Mouse (Mus musculus) MEL (cell line): ENCODE results near the gene C1qtnf1. TPM values are rescaled to one million over a fixed set of nuclear protein-coding genes. Genes with fewer than 3 reads are reported as not detected.
A peak's percentile ranks its signal among the peaks of the same experiment; 100 is the strongest.

Experiments used
- DNase-seq: peaks from one replicate; pipeline ENCODE4 v3.0.0; 2011; ENCODE audit warnings: low read depth, low spot score
- H3K27ac ChIP-seq: 2 replicates; pipeline ENCODE4 v1.5.1; 2012; ENCODE audit warnings: low read depth, mild to moderate bottlenecking, control low read depth, low read length, moderate library complexity; ENCODE audit not compliant: control insufficient read depth
- H3K27me3 ChIP-seq, 2 experiments: fragments of 150-350 bp in 1 of 2; sonication (generic) in 1 of 2; 2 replicates each; pipeline ENCODE4 v1.6.1; 2012; ENCODE audit warnings: low read length in 2 of 2, mild to moderate bottlenecking in 2 of 2, improper control_type of control experiment in 1 of 2, moderate library complexity in 1 of 2; ENCODE audit not compliant: insufficient read depth in 2 of 2, control insufficient read depth in 1 of 2
- H3K36me3 ChIP-seq, 2 experiments: 2 replicates each; pipeline ENCODE4 v1.6.1; 2012 to 2014; ENCODE audit warnings: low read length in 2 of 2, improper control_type of control experiment in 1 of 2, inconsistent platforms in 1 of 2, mild to moderate bottlenecking in 1 of 2; ENCODE audit not compliant: insufficient read depth in 2 of 2, control insufficient read depth in 1 of 2
- H3K4me1 ChIP-seq, 2 experiments: fragments of 150-350 bp in 1 of 2; sonication (generic) in 1 of 2; 2 replicates each; pipeline ENCODE4 v1.6.1; 2012; ENCODE audit warnings: low read length in 2 of 2, improper control_type of control experiment in 1 of 2, mild to moderate bottlenecking in 1 of 2; ENCODE audit not compliant: insufficient read depth in 2 of 2, control insufficient read depth in 1 of 2
- H3K4me3 ChIP-seq, 2 experiments: fragments of 150-350 bp in 1 of 2; sonication (generic) in 1 of 2; 2 replicates each; pipeline ENCODE4 v1.5.1; 2012; ENCODE audit warnings: low read depth in 2 of 2, low read length in 2 of 2, mild to moderate bottlenecking in 2 of 2, moderate library complexity in 2 of 2, control low read depth in 1 of 2, improper control_type of control experiment in 1 of 2; ENCODE audit not compliant: control insufficient read depth in 1 of 2, insufficient read depth in 1 of 2
- H3K79me2 ChIP-seq: 2 replicates; pipeline ENCODE4 v1.6.1; 2012; ENCODE audit warnings: mild to moderate bottlenecking, low read length, moderate library complexity; ENCODE audit not compliant: control insufficient read depth, poor library complexity, insufficient read depth
- H3K9ac ChIP-seq: 2 replicates; pipeline ENCODE4 v1.6.1; 2012; ENCODE audit warnings: low read depth, mild to moderate bottlenecking, control low read depth, low read length, moderate library complexity; ENCODE audit not compliant: control insufficient read depth, poor library complexity, severe bottlenecking
- H3K9me3 ChIP-seq: fragments of 150-350 bp; sonication (generic); replicated peaks from 2 replicates; pipeline ENCODE4 v1.6.1; 2012; ENCODE audit warnings: mild to moderate bottlenecking, low read length, improper control_type of control experiment, moderate library complexity; ENCODE audit not compliant: insufficient read depth
- CTCF ChIP-seq, 3 experiments: IDR thresholded peaks in 2 of 3; conservative IDR thresholded peaks in 1 of 3; 2 replicates each; pipeline ENCODE4 v1.5.1; 2011 to 2012; ENCODE audit warnings: low read length in 3 of 3, low read depth in 2 of 3, mild to moderate bottlenecking in 2 of 3, improper control_type of control experiment in 1 of 3, inconsistent platforms in 1 of 3, mixed read lengths in 1 of 3, moderate library complexity in 1 of 3; ENCODE audit not compliant: control insufficient read depth in 1 of 3, insufficient read depth in 1 of 3, poor library complexity in 1 of 3, severe bottlenecking in 1 of 3
- EP300 ChIP-seq, 2 experiments: IDR thresholded peaks; 2 replicates each; pipeline ENCODE4 v1.6.1; 2011; ENCODE audit warnings: improper control_type of control experiment in 2 of 2, low read length in 2 of 2, low read depth in 1 of 2, mild to moderate bottlenecking in 1 of 2
- GATA1 ChIP-seq: IDR thresholded peaks from 2 replicates; pipeline ENCODE4 v1.6.1; 2011; ENCODE audit warnings: low read depth, low read length, improper control_type of control experiment
- MAFK ChIP-seq: IDR thresholded peaks from 2 replicates; pipeline ENCODE4 v1.6.1; 2011; ENCODE audit warnings: low read depth, mild to moderate bottlenecking, low read length, improper control_type of control experiment, borderline replicate concordance
- MAZ ChIP-seq: IDR thresholded peaks from 2 replicates; pipeline ENCODE4 v1.6.1; 2012; ENCODE audit warnings: low read depth, mild to moderate bottlenecking, inconsistent platforms, low read length, improper control_type of control experiment
- MYB ChIP-seq: IDR thresholded peaks from 2 replicates; pipeline ENCODE4 v1.6.1; 2011; ENCODE audit warnings: mild to moderate bottlenecking, low read depth, low read length, improper control_type of control experiment
- MYC ChIP-seq: IDR thresholded peaks from 2 replicates; pipeline ENCODE4 v1.6.1; 2011; ENCODE audit warnings: low read depth, mild to moderate bottlenecking, low read length, improper control_type of control experiment, moderate library complexity
- NRF1 ChIP-seq: IDR thresholded peaks from 2 replicates; pipeline ENCODE4 v1.6.1; 2014; ENCODE audit warnings: low read depth, mild to moderate bottlenecking, inconsistent platforms, low read length, improper control_type of control experiment, moderate library complexity; ENCODE audit not compliant: poor library complexity, insufficient read depth, severe bottlenecking
- POLR2A ChIP-seq, 2 experiments: IDR thresholded peaks; 2 replicates each; pipeline ENCODE4 v1.6.1; 2011 to 2012; ENCODE audit warnings: low read length in 2 of 2, mild to moderate bottlenecking in 2 of 2, control low read depth in 1 of 2, improper control_type of control experiment in 1 of 2, low read depth in 1 of 2, moderate library complexity in 1 of 2; ENCODE audit not compliant: control insufficient read depth in 1 of 2, insufficient read depth in 1 of 2, poor library complexity in 1 of 2
- POLR2AphosphoS5 ChIP-seq: IDR thresholded peaks from 2 replicates; pipeline ENCODE4 v1.6.1; 2012; ENCODE audit warnings: low read depth, borderline replicate concordance, mild to moderate bottlenecking, inconsistent platforms, low read length, moderate library complexity, mixed read lengths
- RAD21 ChIP-seq: IDR thresholded peaks from 2 replicates; pipeline ENCODE4 v1.6.1; 2011; ENCODE audit warnings: mild to moderate bottlenecking, low read depth, low read length, improper control_type of control experiment
- SIN3A ChIP-seq: IDR thresholded peaks from 2 replicates; pipeline ENCODE4 v1.6.1; 2012; ENCODE audit warnings: low read length, improper control_type of control experiment, inconsistent platforms
- SMC3 ChIP-seq: IDR thresholded peaks from 2 replicates; pipeline ENCODE4 v1.6.1; 2011; ENCODE audit warnings: low read depth, low read length, improper control_type of control experiment
- TAL1 ChIP-seq: IDR thresholded peaks from 2 replicates; pipeline ENCODE4 v1.6.1; 2012; ENCODE audit warnings: mild to moderate bottlenecking, inconsistent platforms, low read length, moderate library complexity, mixed read lengths
- TCF12 ChIP-seq: IDR thresholded peaks from 2 replicates; pipeline ENCODE4 v1.6.1; 2014; ENCODE audit warnings: low read depth, mild to moderate bottlenecking, inconsistent platforms, low read length, improper control_type of control experiment, moderate library complexity
- UBTF ChIP-seq: IDR thresholded peaks from 2 replicates; pipeline ENCODE4 v1.6.1; 2012; ENCODE audit warnings: low read depth, mild to moderate bottlenecking, inconsistent platforms, low read length, improper control_type of control experiment, moderate library complexity, borderline replicate concordance; ENCODE audit not compliant: insufficient read depth
- USF1 ChIP-seq: IDR thresholded peaks from 2 replicates; pipeline ENCODE4 v1.6.1; 2014; ENCODE audit warnings: low read depth, mild to moderate bottlenecking, inconsistent platforms, low read length, improper control_type of control experiment, moderate library complexity
- ZKSCAN1 ChIP-seq: IDR thresholded peaks from 2 replicates; pipeline ENCODE4 v1.6.1; 2012; ENCODE audit warnings: low read depth, mild to moderate bottlenecking, inconsistent platforms, low read length, improper control_type of control experiment, moderate library complexity
- ZMIZ1 ChIP-seq: IDR thresholded peaks from 2 replicates; pipeline ENCODE4 v1.6.1; 2012; ENCODE audit warnings: low read depth, mild to moderate bottlenecking, inconsistent platforms, low read length, improper control_type of control experiment, moderate library complexity
- ZNF384 ChIP-seq: IDR thresholded peaks from 2 replicates; pipeline ENCODE4 v1.6.1; 2012; ENCODE audit warnings: low read depth, mild to moderate bottlenecking, inconsistent platforms, low read length, improper control_type of control experiment
- polyA plus RNA-seq, 2 experiments: library from polyadenylated mRNA; stranded (reverse) in 1 of 2; unstranded in 1 of 2; fragments of >175 nt in 1 of 2; fragments of >200 nt in 1 of 2; gene quantifications; 2 replicates each; pipeline versions ENCODE4 v1.2.1 to v1.2.4; 2012; ENCODE audit warnings: low replicate concordance in 2 of 2, low read depth in 1 of 2; ENCODE audit not compliant: insufficient read length in 2 of 2, insufficient read depth in 1 of 2, missing spikeins in 1 of 2
- total RNA-seq: library from RNA; depleted of rRNA; stranded (reverse); fragments of 300-350 nt; gene quantifications from 2 replicates; pipeline ENCODE4 v1.2.3, GENCODE M21; 2012

C1qtnf1 gene
- total and polyA plus RNA-seq, 3 experiments: 0.27 to 0.72 TPM; not detected in 1

DNA sequence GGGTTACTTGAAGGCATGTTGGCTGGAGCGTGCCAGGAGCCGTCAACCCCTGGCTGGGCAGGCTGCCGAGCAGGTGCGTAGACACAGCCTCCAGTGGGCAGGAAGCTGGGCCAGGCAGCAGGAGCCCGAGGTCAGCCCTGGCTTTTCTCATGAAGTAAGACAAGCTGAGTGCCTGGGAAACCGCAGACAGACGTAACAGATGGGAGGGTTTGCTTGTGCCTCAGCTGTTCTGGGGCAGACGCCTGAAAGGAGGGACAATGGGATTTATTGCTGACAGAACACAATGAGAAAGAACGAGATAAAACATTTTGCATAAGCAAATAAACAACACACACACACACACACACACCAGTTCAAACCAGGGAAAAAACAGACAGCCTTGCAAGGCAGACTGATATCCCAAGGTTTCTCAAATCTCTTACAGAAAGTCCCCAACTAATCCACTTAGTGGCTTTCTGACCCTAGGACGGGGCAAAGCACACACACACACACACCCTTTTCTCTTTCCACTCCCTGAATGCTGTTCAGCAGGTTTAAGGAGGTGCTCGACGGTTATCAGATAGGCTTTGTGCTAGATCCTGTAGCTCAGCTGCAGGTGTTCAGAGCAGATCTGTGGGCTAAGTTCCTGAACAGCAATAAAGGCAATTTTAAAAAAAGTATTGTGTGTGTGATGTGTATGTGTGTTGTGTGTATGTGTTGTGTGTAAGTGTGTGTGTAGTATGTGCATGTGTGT is 42.4 kb downstream of the C1qtnf1 start (continued):
- TF ChIP-seq NRF1: no peak
- TF ChIP-seq MYB: peak; percentile 75
- peak; percentile 48 for TF ChIP-seq MAFK
- TF ChIP-seq SIN3A: peak; percentile 86
- 0 out of 2 replicates have a peak, but pooled peaks have one; percentile 44 for TF ChIP-seq UBTF
- peak; percentile 68 for TF ChIP-seq TAL1
- TF ChIP-seq ZKSCAN1: no peak
- TF ChIP-seq GATA1: peak; percentile 90
- TF ChIP-seq ZMIZ1: peak; percentile 53; the same call in 1 of the 2 replicates
- TF ChIP-seq CTCF (IDR thresholded peaks at IDR 0.05 in 2 of 3, conservative IDR thresholded peaks at IDR 0.05 in 1 of 3; ENCODE audit: control insufficient read depth in 1 of 3, insufficient read depth in 1 of 3, low read depth in 2 of 3, low read length in 3 of 3, poor library complexity in 1 of 3, severe bottlenecking in 1 of 3): no peak
- TF ChIP-seq POLR2AphosphoS5: no peak
- TF ChIP-seq USF1: no peak
- TF ChIP-seq MAZ: peak; percentile 68; the same call in 1 of the 2 replicates
- no peak for TF ChIP-seq RAD21
- peak; percentile 59; the same call in 1 of the 2 replicates for TF ChIP-seq MYC
- TF ChIP-seq, all 39 proteins: peak for 18

DNA sequence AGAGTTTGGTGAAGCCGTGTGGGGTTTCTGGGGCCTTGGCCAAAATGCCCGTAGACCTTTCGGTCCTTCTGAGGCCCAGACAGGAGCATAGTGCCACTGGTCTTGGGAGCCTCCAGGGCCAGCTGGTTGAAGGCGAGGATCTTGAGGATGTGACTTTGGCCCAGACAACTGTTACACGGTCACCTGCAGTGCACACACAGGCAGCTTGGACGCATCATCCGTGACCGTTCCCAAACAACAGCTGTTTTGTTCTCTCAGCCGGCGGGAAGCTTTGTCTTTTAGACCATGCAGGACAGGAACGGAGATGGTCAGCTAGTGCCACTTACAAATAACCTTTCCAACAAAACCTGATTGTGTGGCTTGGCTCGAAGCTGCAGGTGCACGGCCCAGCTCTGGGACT is 43.7 kb downstream of the C1qtnf1 start:
- no peak for TF ChIP-seq EP300 (IDR thresholded peaks at IDR 0.05; ENCODE audit: low read depth in 1 of 2, low read length in 2 of 2)
- TF ChIP-seq SMC3: no peak
- TF ChIP-seq SIN3A: no peak
- TF ChIP-seq USF1: no peak
- no peak for TF ChIP-seq TAL1
- TF ChIP-seq MAFK: no peak
- no peak for TF ChIP-seq TCF12
- no peak for TF ChIP-seq MYC
- no peak for TF ChIP-seq ZNF384
- TF ChIP-seq POLR2A (IDR thresholded peaks at IDR 0.05; ENCODE audit: control insufficient read depth in 1 of 2, insufficient read depth in 1 of 2, low read depth in 1 of 2, low read length in 2 of 2, poor library complexity in 1 of 2): no peak
- H3K9ac ChIP-seq: no peak overlapping the region
- peaks cover 0 to 40% of the 10 kb centered on the region in 2 experiments; a peak in 2 of 4 replicates for H3K36me3 ChIP-seq
- H3K79me2 ChIP-seq: no peaks in the 10 kb centered on the region
- peaks cover 42 to 67% of the 10 kb centered on the region in 2 experiments for H3K4me1 ChIP-seq
- no peaks in the 10 kb centered on the region for H3K9me3 ChIP-seq
- DNase-seq: no peak
- no peak overlapping the region for H3K4me3 ChIP-seq
- no peak overlapping the region for H3K27ac ChIP-seq
- H3K27me3 ChIP-seq: no peaks in the 10 kb centered on the region
